Mouse (Mus musculus) MEL (cell line): ENCODE measurements around the gene Magee2. TPM values are rescaled to one million over a fixed set of nuclear protein-coding genes. Genes with fewer than 3 reads are reported as not detected.

Source experiments
- polyA plus RNA-seq, 2 experiments: library from polyadenylated mRNA; stranded (reverse) in 1 of 2; unstranded in 1 of 2; fragments of >175 nt in 1 of 2; fragments of >200 nt in 1 of 2; gene quantifications; 2 replicates each; pipeline versions ENCODE4 v1.2.1 to v1.2.4; 2012; ENCODE audit warnings: low replicate concordance in 2 of 2, low read depth in 1 of 2; ENCODE audit not compliant: insufficient read length in 2 of 2, insufficient read depth in 1 of 2, missing spikeins in 1 of 2
- total RNA-seq: library from RNA; depleted of rRNA; stranded (reverse); fragments of 300-350 nt; gene quantifications from 2 replicates; pipeline ENCODE4 v1.2.3, GENCODE M21; 2012; rRNA removed

Gene Magee2
- total and polyA plus RNA-seq, 3 experiments: not detected

Other genes with a start within 250 kb of the Magee2 start
- not detected in 2 replicates for gene Zdhhc15, start 186.2 kb downstream of the Magee2 start, total RNA-seq
- not detected for gene Zdhhc15, start 186.2 kb downstream of the Magee2 start, polyA plus RNA-seq
- 43.8 and 45.4 TPM in 2 replicates for gene Pbdc1, start 222.5 kb upstream of the Magee2 start, total RNA-seq
- 10 to 100 TPM in 1 of 2 experiments, not detected in 1; 54.8 TPM for gene Pbdc1, start 222.5 kb upstream of the Magee2 start, polyA plus RNA-seq